Mouse (Mus musculus) kidney, adult 2 months (tissue): ENCODE data around the gene Mrpl1.

Source experiments
- CTCF ChIP-seq: fragments of 200-500 bp; conservative IDR thresholded peaks from 2 replicates; pipeline ENCODE4 v1.5.1; 2011; ENCODE audit warnings: low read depth, mild to moderate bottlenecking, control low read depth, low read length, moderate library complexity, mixed read lengths; ENCODE audit not compliant: insufficient read depth, insufficient read length
- POLR2A ChIP-seq: fragments of 200-500 bp; IDR thresholded peaks from one replicate; pipeline ENCODE4 v1.6.1; 2011; ENCODE audit warnings: low read depth, low read length, control low read depth

DNA sequence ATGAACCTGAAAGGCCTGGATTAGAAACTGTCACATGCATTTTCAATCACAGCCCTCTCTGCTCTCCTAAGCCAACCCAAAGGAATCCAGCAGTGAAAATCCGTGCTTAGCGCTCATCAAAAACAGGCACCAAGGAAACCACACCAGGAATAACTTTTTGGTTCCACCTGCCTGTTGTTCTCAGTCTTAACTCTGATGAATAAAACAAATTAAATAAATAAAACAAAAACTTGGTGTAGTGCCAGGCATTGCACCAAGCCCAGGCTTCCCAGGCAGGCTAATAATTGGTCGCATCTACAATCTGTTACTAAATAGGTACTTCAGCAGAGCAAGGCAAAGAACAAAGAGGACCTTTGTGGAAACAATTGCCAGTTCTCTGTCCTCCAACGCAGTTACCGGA is 99.4 kb downstream of the Mrpl1 start:
- TF ChIP-seq CTCF = no peak
- no peak for TF ChIP-seq POLR2A
